Mouse (Mus musculus) heart, adult 9 months (tissue): ENCODE measurements around the gene Myd88.

Experiments used
- DNase-seq, 2 experiments: peaks; one replicate each; pipeline ENCODE4 v3.0.0; 2022; ENCODE audit warnings: low spot score in 2 of 2

Gene Myd88

DNA sequence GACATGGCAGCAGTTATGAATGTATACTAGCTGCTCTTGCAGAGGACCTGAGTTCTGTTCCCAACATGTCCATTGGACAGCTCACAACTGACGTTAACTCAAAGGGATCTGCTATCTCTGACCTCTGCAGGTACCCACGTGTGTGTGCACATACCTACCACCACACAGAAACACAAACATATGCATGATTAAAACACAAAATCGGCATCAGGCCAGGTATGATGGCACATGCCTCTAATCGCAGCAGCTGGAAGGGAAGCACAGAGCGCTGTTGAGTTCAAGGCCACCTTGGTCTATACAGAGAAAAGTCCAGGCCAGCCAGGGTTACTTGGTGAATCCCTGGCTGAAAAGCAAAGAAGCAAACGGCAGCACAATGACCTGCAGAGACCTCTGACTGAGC lies 43.5 kb downstream of the Myd88 start:
- DNase-seq, result no peak

DNA sequence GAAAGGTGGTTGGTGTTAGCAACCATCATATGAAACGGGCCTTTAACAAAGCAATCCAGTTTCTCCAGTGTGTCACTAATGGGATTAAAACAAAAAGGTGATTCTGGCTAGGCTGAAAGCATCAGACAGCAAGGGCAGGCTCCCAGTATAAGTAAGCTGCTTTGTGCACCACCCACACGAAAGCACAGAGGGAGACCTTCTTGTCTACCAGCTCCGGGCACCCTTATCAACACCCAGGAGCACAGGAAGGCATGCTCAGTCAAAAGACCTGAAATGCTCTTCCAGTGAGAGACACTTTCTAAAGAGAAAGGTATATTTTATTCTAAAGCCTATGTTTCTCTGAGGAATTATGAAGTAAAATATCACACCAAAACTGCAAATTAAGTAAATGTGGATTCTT lies 50.4 kb downstream of the Myd88 start:
- DNase-seq, result no peak
